Mouse (Mus musculus): Measurements from ENCODE around the gene Nwd2.

GRCm38 (mm10) chr5:63651813-63652212 is 2.9 kb downstream of the Nwd2 start:
- TF ChIP-seq POLR2A (IDR thresholded peaks at IDR 0.05; ENCODE audit: low read depth, low read length): no peak
- TF ChIP-seq CTCF (IDR thresholded peaks at IDR 0.05; ENCODE audit: extremely low read depth, insufficient read depth, insufficient read length, insufficient replicate concordance): no peak

Data from spleen, adult 2 months (tissue).